Mouse (Mus musculus) spleen, adult 2 months (tissue): ENCODE data around the gene Itpr1. TPM values are rescaled to one million over a fixed set of nuclear protein-coding genes. Genes with fewer than 3 reads are reported as not detected.

ENCODE experiments used
- DNase-seq, 2 experiments: peaks; one replicate each; pipeline versions ENCODE4 v3.0.0 to v3.0.0-alpha.2; 2012 to 2021; ENCODE audit warnings: low spot score in 2 of 2, low read depth in 1 of 2
- H3K27ac ChIP-seq: fragments of 200-500 bp; 2 replicates; pipeline ENCODE4 v1.5.1; 2012; ENCODE audit warnings: low read length, inconsistent platforms; ENCODE audit not compliant: insufficient read depth
- H3K27me3 ChIP-seq: fragments of 200-500 bp; 2 replicates; pipeline ENCODE4 v1.6.1; 2012; ENCODE audit warnings: mild to moderate bottlenecking, moderate library complexity, low read length, inconsistent platforms; ENCODE audit not compliant: control insufficient read depth, insufficient read depth
- H3K36me3 ChIP-seq: fragments of 200-500 bp; 2 replicates; pipeline ENCODE4 v1.6.1; 2012; ENCODE audit warnings: mild to moderate bottlenecking, low read length, inconsistent platforms; ENCODE audit not compliant: control insufficient read depth, insufficient read depth
- H3K4me1 ChIP-seq: fragments of 200-500 bp; 2 replicates; pipeline ENCODE4 v1.6.1; 2011; ENCODE audit warnings: inconsistent platforms; ENCODE audit not compliant: control insufficient read depth, insufficient read depth, insufficient read length
- H3K4me3 ChIP-seq: fragments of 200-500 bp; 2 replicates; pipeline ENCODE4 v1.5.1; 2011; ENCODE audit warnings: mild to moderate bottlenecking, inconsistent platforms; ENCODE audit not compliant: insufficient read depth, insufficient read length; ENCODE audit errors: extremely low read depth
- CTCF ChIP-seq: fragments of 200-500 bp; IDR thresholded peaks from 2 replicates; pipeline ENCODE4 v1.5.1; 2011; ENCODE audit warnings: mild to moderate bottlenecking, inconsistent platforms; ENCODE audit not compliant: insufficient read depth, insufficient read length, insufficient replicate concordance; ENCODE audit errors: extremely low read depth
- POLR2A ChIP-seq: fragments of 200-500 bp; IDR thresholded peaks from 2 replicates; pipeline ENCODE4 v1.6.1; 2011; ENCODE audit warnings: low read depth, low read length, inconsistent platforms
- WGBS: fragments of 180-500 bp; shearing (Covaris S2); methylation state at CpG from one replicate; pipeline ENCODE4 v1.1.7; 2018; 5-methylcytosine and 5-hydroxymethylcytosine counted together
- polyA plus RNA-seq: library from polyadenylated mRNA; depleted of rRNA; stranded (reverse); fragments of >200 nt; gene quantifications from 2 replicates; pipeline ENCODE4 v1.2.3, GENCODE M21; 2012

The Itpr1 gene
- polyA plus RNA-seq, 1 experiment, result 17.9 TPM

GRCm38 (mm10) chr6:108222435-108222834 lies 9.5 kb downstream of the Itpr1 start:
- WGBS, result 70% methylated on average over 5 of the region's 5 CpGs
- no peak for DNase-seq
- TF ChIP-seq POLR2A (no peak), CTCF (no peak)
- no peak overlapping the region for H3K27ac ChIP-seq
- H3K36me3 ChIP-seq, result no peaks in the 10 kb centered on the region; the same call in 1 of the 2 replicates
- H3K27me3 ChIP-seq, result no peaks in the 10 kb centered on the region
- no peak overlapping the region for H3K4me3 ChIP-seq
- H3K4me1 ChIP-seq, result peaks cover 11% of the 10 kb centered on the region; the same call in 1 of the 2 replicates

GRCm38 (mm10) chr6:108222875-108223274 lies 10.0 kb downstream of the Itpr1 start:
- H3K4me3 ChIP-seq, result no peak overlapping the region
- no peaks in the 10 kb centered on the region; the same call in 1 of the 2 replicates for H3K36me3 ChIP-seq
- peaks cover 11% of the 10 kb centered on the region; the same call in 1 of the 2 replicates for H3K4me1 ChIP-seq
- no peak for TF ChIP-seq CTCF
- TF ChIP-seq POLR2A, result no peak
- 45% methylated on average over 5 of the region's 5 CpGs for WGBS
- DNase-seq, result peak in 1 of 2 experiments; percentile 14
- no peak overlapping the region for H3K27ac ChIP-seq
- H3K27me3 ChIP-seq, result no peaks in the 10 kb centered on the region

GRCm38 (mm10) chr6:108224361-108224760 lies 11.5 kb downstream of the Itpr1 start:
- no peaks in the 10 kb centered on the region; the same call in 1 of the 2 replicates for H3K36me3 ChIP-seq
- DNase-seq, result no peak
- H3K27me3 ChIP-seq, result no peaks in the 10 kb centered on the region
- TF ChIP-seq CTCF (no peak), POLR2A (no peak)
- WGBS, result 94% methylated on average over 4 of the region's 4 CpGs
- H3K4me1 ChIP-seq, result peaks cover 11% of the 10 kb centered on the region; the same call in 1 of the 2 replicates
- H3K4me3 ChIP-seq, result no peak overlapping the region
- H3K27ac ChIP-seq, result no peak overlapping the region

GRCm38 (mm10) chr6:108225027-108225426 lies 12.1 kb downstream of the Itpr1 start:
- WGBS, result 97% methylated on average over 2 of the region's 2 CpGs
- DNase-seq, result no peak
- H3K36me3 ChIP-seq, result no peaks in the 10 kb centered on the region; the same call in 1 of the 2 replicates
- no peak overlapping the region for H3K27ac ChIP-seq
- H3K27me3 ChIP-seq, result no peaks in the 10 kb centered on the region
- H3K4me3 ChIP-seq, result no peak overlapping the region
- TF ChIP-seq CTCF (no peak), POLR2A (no peak)
- H3K4me1 ChIP-seq, result peaks cover 11% of the 10 kb centered on the region; the same call in 1 of the 2 replicates

GRCm38 (mm10) chr6:108226230-108226629 lies 13.3 kb downstream of the Itpr1 start:
- no peaks in the 10 kb centered on the region; the same call in 1 of the 2 replicates for H3K36me3 ChIP-seq
- H3K27ac ChIP-seq, result no peak overlapping the region
- no peak for DNase-seq
- no peaks in the 10 kb centered on the region for H3K27me3 ChIP-seq
- 90% methylated on average over 7 of the region's 7 CpGs for WGBS
- H3K4me1 ChIP-seq, result peaks cover 11% of the 10 kb centered on the region; the same call in 1 of the 2 replicates
- H3K4me3 ChIP-seq, result no peak overlapping the region
- no peak for TF ChIP-seq POLR2A
- no peak for TF ChIP-seq CTCF

- Histone ChIP-seq H3K4me1 (peaks cover 11% of the 10 kb centered on the region; the same call in 1 of the 2 replicates), H3K27ac (no peak overlapping the region)
- 95% methylated on average over 6 of the region's 6 CpGs for WGBS
Observed at GRCm38 (mm10) chr6:108227461-108227860, 14.6 kb downstream of the Itpr1 start.

GRCm38 (mm10) chr6:108228048-108228447 lies 15.2 kb downstream of the Itpr1 start:
- no peaks in the 10 kb centered on the region; the same call in 1 of the 2 replicates for H3K36me3 ChIP-seq
- H3K27ac ChIP-seq, result no peak overlapping the region
- H3K4me1 ChIP-seq, result peaks cover 6% of the 10 kb centered on the region; the same call in 1 of the 2 replicates
- no peak overlapping the region for H3K4me3 ChIP-seq
- WGBS, result 68% methylated on average over 6 of the region's 6 CpGs
- TF ChIP-seq POLR2A (no peak), CTCF (no peak)
- DNase-seq, result no peak
- H3K27me3 ChIP-seq, result no peaks in the 10 kb centered on the region

More at GRCm38 (mm10) chr6:108227461-108227860, 14.6 kb downstream of the Itpr1 start:
- H3K4me3 ChIP-seq, result no peak overlapping the region
- no peaks in the 10 kb centered on the region; the same call in 1 of the 2 replicates for H3K36me3 ChIP-seq
- no peak for DNase-seq
- TF ChIP-seq POLR2A, result no peak
- no peak for TF ChIP-seq CTCF
- H3K27me3 ChIP-seq, result no peaks in the 10 kb centered on the region

GRCm38 (mm10) chr6:108228601-108229000 lies 15.7 kb downstream of the Itpr1 start:
- 58% methylated on average over 2 of the region's 2 CpGs for WGBS
- peaks cover under 1% of the 10 kb centered on the region; the same call in 1 of the 2 replicates for H3K4me1 ChIP-seq
- no peak for TF ChIP-seq POLR2A
- TF ChIP-seq CTCF, result no peak

More at GRCm38 (mm10) chr6:108228601-108229000, 15.7 kb downstream of the Itpr1 start:
- DNase-seq, result no peak
- H3K27me3 ChIP-seq, result no peaks in the 10 kb centered on the region
- H3K4me3 ChIP-seq, result no peak overlapping the region
- H3K27ac ChIP-seq, result no peak overlapping the region
- no peaks in the 10 kb centered on the region; the same call in 1 of the 2 replicates for H3K36me3 ChIP-seq
